Mouse (Mus musculus): ENCODE measurements around the gene Zfp329. TPM values are rescaled to one million over a fixed set of nuclear protein-coding genes. Genes with fewer than 3 reads are reported as not detected.

Gene Zfp329
- polyA plus RNA-seq (2011; ENCODE audit: insufficient read depth, insufficient read length, low replicate concordance, missing spikeins) = 3.4 and 11.5 TPM in 2 replicates

DNA sequence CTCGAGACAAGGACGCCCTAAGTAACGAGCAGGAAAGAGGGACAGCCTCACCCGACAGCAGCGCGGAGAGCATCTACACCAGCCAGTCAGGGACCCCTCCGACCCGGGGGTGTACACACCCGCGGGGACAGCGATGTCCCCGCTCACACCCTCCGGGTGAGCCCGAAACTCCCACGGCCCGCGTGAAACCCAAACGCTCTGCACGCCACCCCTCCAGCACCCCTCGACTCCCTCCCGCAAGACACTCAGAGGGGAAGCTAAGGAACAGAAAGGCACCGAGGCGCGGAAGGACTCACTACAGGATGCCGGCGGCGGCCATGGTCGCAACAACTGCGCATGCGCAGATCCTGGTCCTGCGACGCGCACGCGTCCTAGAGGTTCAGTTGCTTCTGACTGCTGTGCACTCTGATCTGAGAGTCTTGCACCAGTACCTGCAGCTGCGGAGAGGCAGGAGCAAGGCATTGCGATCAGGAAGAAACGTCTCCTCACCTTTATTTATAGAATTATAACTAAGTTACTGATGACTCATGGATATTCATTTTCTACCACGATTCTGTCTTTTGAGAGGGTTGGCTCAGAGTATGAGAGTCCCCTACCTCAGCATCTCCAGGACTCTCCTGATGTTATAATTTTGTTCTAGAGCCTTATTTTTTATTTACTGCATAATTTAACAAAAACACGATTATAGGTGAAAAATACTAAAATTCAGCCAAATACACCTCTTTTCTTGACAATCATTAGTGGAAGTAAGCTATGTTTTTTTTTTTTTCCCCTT lies at the start of gene Zfp329:
Gene Zfp329, minus strand, starts transcription at position 338 of the 775 bp plus-strand sequence.
- peak within 1 kb of the TSS; percentile 20; the same call in 1 of the 2 replicates for H3K27ac ChIP-seq (ENCODE audit: control insufficient read depth, insufficient read depth, low read depth, low read length, poor library complexity)
- TF ChIP-seq POLR2A (IDR thresholded peaks at IDR 0.05; ENCODE audit: borderline replicate concordance, control insufficient read depth, low read depth, low read length) (peak; percentile 77; the same call in 1 of the 2 replicates), CTCF (IDR thresholded peaks at IDR 0.05; ENCODE audit: control insufficient read depth, insufficient read depth, low read length) (0 out of 2 replicates have a peak, but pooled peaks have one; percentile 18)
- under 1% methylated on average over 40 of the region's 40 CpGs for WGBS

GRCm38 (mm10) chr7:12835779-12836178 lies 17.1 kb upstream of the Zfp329 start:
- H3K27ac ChIP-seq (ENCODE audit: control insufficient read depth, insufficient read depth, low read depth, low read length, poor library complexity) = no peak overlapping the region
- no peaks in the 10 kb centered on the region for H3K4me1 ChIP-seq (ENCODE audit: control insufficient read depth, insufficient read depth, low read length)
- H3K4me3 ChIP-seq (replicated peaks; ENCODE audit: control insufficient read depth, low read depth, low read length) = peak overlapping the region; percentile 29
- no peak for TF ChIP-seq POLR2A (IDR thresholded peaks at IDR 0.05; ENCODE audit: borderline replicate concordance, control insufficient read depth, low read depth, low read length)
- TF ChIP-seq CTCF (IDR thresholded peaks at IDR 0.05; ENCODE audit: control insufficient read depth, insufficient read depth, low read length) = no peak
- WGBS = 89% methylated on average over 4 of the region's 4 CpGs

More for the DNA sequence above, at the start of gene Zfp329:
- H3K4me3 ChIP-seq (replicated peaks; ENCODE audit: control insufficient read depth, low read depth, low read length) = peak within 1 kb of the TSS; percentile 96
- no peaks in the 10 kb centered on the region for H3K4me1 ChIP-seq (ENCODE audit: control insufficient read depth, insufficient read depth, low read length)

GRCm38 (mm10) chr7:12835193-12835671 lies 16.6 kb upstream of the Zfp329 start:
- peak overlapping the region; percentile 71 for H3K4me3 ChIP-seq (replicated peaks; ENCODE audit: control insufficient read depth, low read depth, low read length)
- TF ChIP-seq CTCF (IDR thresholded peaks at IDR 0.05; ENCODE audit: control insufficient read depth, insufficient read depth, low read length) (no peak), POLR2A (IDR thresholded peaks at IDR 0.05; ENCODE audit: borderline replicate concordance, control insufficient read depth, low read depth, low read length) (no peak)
- H3K4me1 ChIP-seq (ENCODE audit: control insufficient read depth, insufficient read depth, low read length) = no peaks in the 10 kb centered on the region
- 30% methylated on average over 13 of the region's 13 CpGs for WGBS
- peak overlapping the region; percentile 27; the same call in 1 of the 2 replicates for H3K27ac ChIP-seq (ENCODE audit: control insufficient read depth, insufficient read depth, low read depth, low read length, poor library complexity)

DNA sequence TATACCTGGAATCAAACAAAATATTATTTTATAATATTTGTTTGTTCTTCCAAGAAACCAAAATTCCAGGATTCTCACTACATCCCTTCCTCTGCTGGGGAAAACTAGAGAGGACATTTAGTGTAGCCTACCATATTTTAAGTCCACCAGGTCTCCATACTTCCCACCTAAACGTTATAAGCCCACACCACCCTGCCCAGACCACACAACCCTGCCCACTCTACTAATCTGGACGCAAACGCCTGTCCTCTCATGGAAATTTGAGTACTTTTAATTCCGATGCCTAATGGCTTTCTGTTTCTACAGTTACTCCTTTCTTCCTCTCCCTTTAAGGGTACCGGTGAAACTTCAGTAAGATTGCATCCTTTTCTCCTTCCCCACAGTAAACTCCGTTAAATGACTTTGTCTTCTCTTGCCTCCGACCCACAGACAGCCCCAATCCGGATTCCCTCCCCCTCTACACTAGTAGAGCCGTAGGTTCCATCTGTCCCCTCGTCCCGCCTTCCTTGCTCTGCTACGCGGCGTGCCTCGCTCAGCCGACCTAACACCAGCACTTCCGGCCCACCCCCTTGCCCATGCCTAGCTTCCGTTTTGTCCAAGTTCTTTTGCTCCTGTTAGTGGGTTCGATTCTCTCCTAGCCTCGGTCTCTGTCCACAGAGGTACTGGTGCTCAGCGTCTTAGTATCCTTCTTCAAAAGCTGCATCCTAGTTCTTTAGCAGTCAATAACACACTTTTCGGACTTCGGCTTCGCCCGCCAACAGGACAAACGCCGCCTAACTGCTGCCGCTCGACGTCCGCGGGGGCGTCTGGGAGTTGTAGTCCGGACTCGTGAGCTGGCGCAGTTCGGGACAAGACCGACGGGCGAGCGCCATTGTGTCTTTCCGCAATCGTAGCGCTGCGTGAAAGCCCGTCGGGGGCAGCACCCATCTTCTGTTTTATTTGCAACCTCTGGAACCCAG lies 15.8 kb upstream of the Zfp329 start, which contains the start of gene Zfp110:
Gene Zfp110, plus strand, starts transcription at position 600 of the 959 bp plus-strand sequence.
- TF ChIP-seq CTCF (IDR thresholded peaks at IDR 0.05; ENCODE audit: control insufficient read depth, insufficient read depth, low read length) (0 out of 2 replicates have a peak, but pooled peaks have one; percentile 16), POLR2A (IDR thresholded peaks at IDR 0.05; ENCODE audit: borderline replicate concordance, control insufficient read depth, low read depth, low read length) (peak; percentile 82; the same call in 1 of the 2 replicates)
- H3K4me3 ChIP-seq (replicated peaks; ENCODE audit: control insufficient read depth, low read depth, low read length) = peak within 1 kb of the TSS; percentile 71
- no peaks in the 10 kb centered on the region for H3K4me1 ChIP-seq (ENCODE audit: control insufficient read depth, insufficient read depth, low read length)
- peak within 1 kb of the TSS; percentile 27 for H3K27ac ChIP-seq (ENCODE audit: control insufficient read depth, insufficient read depth, low read depth, low read length, poor library complexity)
- 2% methylated on average over 47 of the region's 47 CpGs for WGBS

GRCm38 (mm10) chr7:12815566-12815965 lies 3.1 kb downstream of the Zfp329 start:
- 86% methylated on average over 8 of the region's 8 CpGs for WGBS
- H3K27ac ChIP-seq (ENCODE audit: control insufficient read depth, insufficient read depth, low read depth, low read length, poor library complexity) = no peak overlapping the region
- H3K4me3 ChIP-seq (replicated peaks; ENCODE audit: control insufficient read depth, low read depth, low read length) = no peak overlapping the region
- no peaks in the 10 kb centered on the region for H3K4me1 ChIP-seq (ENCODE audit: control insufficient read depth, insufficient read depth, low read length)
- TF ChIP-seq CTCF (IDR thresholded peaks at IDR 0.05; ENCODE audit: control insufficient read depth, insufficient read depth, low read length) (no peak), POLR2A (IDR thresholded peaks at IDR 0.05; ENCODE audit: borderline replicate concordance, control insufficient read depth, low read depth, low read length) (no peak)

- peaks cover 2% of the 10 kb centered on the region; the same call in 1 of the 2 replicates for H3K4me1 ChIP-seq (ENCODE audit: control insufficient read depth, insufficient read depth, low read length)
- H3K4me3 ChIP-seq (replicated peaks; ENCODE audit: control insufficient read depth, low read depth, low read length) = peak overlapping the region; percentile 52
- WGBS = 1% methylated on average over 16 of the region's 16 CpGs
- no peak for TF ChIP-seq POLR2A (IDR thresholded peaks at IDR 0.05; ENCODE audit: borderline replicate concordance, control insufficient read depth, low read depth, low read length)
- TF ChIP-seq CTCF (IDR thresholded peaks at IDR 0.05; ENCODE audit: control insufficient read depth, insufficient read depth, low read length) = no peak
- no peak overlapping the region for H3K27ac ChIP-seq (ENCODE audit: control insufficient read depth, insufficient read depth, low read depth, low read length, poor library complexity)
Measured at GRCm38 (mm10) chr7:12803727-12804071, 15.0 kb downstream of the Zfp329 start.

GRCm38 (mm10) chr7:12802866-12803726 lies 15.6 kb downstream of the Zfp329 start, which contains the start of gene Zscan18:
Zscan18 (minus strand) TSS chr7:12803635.
- H3K4me3 ChIP-seq (replicated peaks; ENCODE audit: control insufficient read depth, low read depth, low read length) = peak within 1 kb of the TSS; percentile 52
- no peak within 1 kb of the TSS for H3K27ac ChIP-seq (ENCODE audit: control insufficient read depth, insufficient read depth, low read depth, low read length, poor library complexity)
- peaks cover 2% of the 10 kb centered on the region; the same call in 1 of the 2 replicates for H3K4me1 ChIP-seq (ENCODE audit: control insufficient read depth, insufficient read depth, low read length)
- WGBS = 7% methylated on average over 31 of the region's 31 CpGs
- TF ChIP-seq CTCF (IDR thresholded peaks at IDR 0.05; ENCODE audit: control insufficient read depth, insufficient read depth, low read length) (no peak), POLR2A (IDR thresholded peaks at IDR 0.05; ENCODE audit: borderline replicate concordance, control insufficient read depth, low read depth, low read length) (no peak)

Measured in bone marrow, adult 2 months (tissue).